Mouse (Mus musculus) embryo, embryonic 11 days (tissue): ENCODE measurements around the gene Agbl2.

Source experiments
- DNase-seq: peaks from one replicate; pipeline ENCODE4 v3.0.0-alpha.2; 2015

Agbl2 gene

GRCm38 (mm10) chr2:90782458-90782857, at the start of gene Agbl2:
Gene Agbl2 (plus strand): TSS chr2:90782727.
- DNase-seq: peak; percentile 74

- no peak for DNase-seq
Measured at GRCm38 (mm10) chr2:90735326-90735725, 47.2 kb upstream of the Agbl2 start.

- DNase-seq: no peak
Measured at GRCm38 (mm10) chr2:90738801-90739200, 43.7 kb upstream of the Agbl2 start.

GRCm38 (mm10) chr2:90739327-90739726, 43.2 kb upstream of the Agbl2 start:
- DNase-seq: no peak

- DNase-seq: no peak
Measured at GRCm38 (mm10) chr2:90739921-90740320, 42.6 kb upstream of the Agbl2 start.

- no peak for DNase-seq
Measured at GRCm38 (mm10) chr2:90744285-90745052, 38.1 kb upstream of the Agbl2 start.

GRCm38 (mm10) chr2:90745053-90745678, 37.4 kb upstream of the Agbl2 start, which contains the start of gene Fnbp4:
Gene Fnbp4 (plus strand): TSS chr2:90745370.
- DNase-seq: peak; percentile 100

- DNase-seq: no peak
Measured at GRCm38 (mm10) chr2:90745740-90746537, 36.6 kb upstream of the Agbl2 start.

GRCm38 (mm10) chr2:90746538-90746865, 36.0 kb upstream of the Agbl2 start:
- DNase-seq: peak; percentile 6

GRCm38 (mm10) chr2:90747131-90747530, 35.4 kb upstream of the Agbl2 start:
- DNase-seq: no peak

- DNase-seq: no peak
Measured at GRCm38 (mm10) chr2:90749676-90750459, 32.7 kb upstream of the Agbl2 start.

GRCm38 (mm10) chr2:90753565-90753964, 29.0 kb upstream of the Agbl2 start:
- DNase-seq: no peak

- no peak for DNase-seq
Measured at GRCm38 (mm10) chr2:90754188-90754587, 28.3 kb upstream of the Agbl2 start.

GRCm38 (mm10) chr2:90765123-90765522, 17.4 kb upstream of the Agbl2 start:
- DNase-seq: no peak

- peak; percentile 11 for DNase-seq
Measured at GRCm38 (mm10) chr2:90781323-90781722, 1.2 kb upstream of the Agbl2 start.

GRCm38 (mm10) chr2:90781938-90782337, 589 bp upstream of the Agbl2 start:
- peak; percentile 7 for DNase-seq

- peak; percentile 63 for DNase-seq
Measured at GRCm38 (mm10) chr2:90782901-90783486, 467 bp downstream of the Agbl2 start.

- no peak for DNase-seq
Measured at GRCm38 (mm10) chr2:90788126-90788525, 5.6 kb downstream of the Agbl2 start.

- DNase-seq: no peak
Measured at GRCm38 (mm10) chr2:90808241-90809126, 26.0 kb downstream of the Agbl2 start.

GRCm38 (mm10) chr2:90810751-90811150, 28.2 kb downstream of the Agbl2 start:
- DNase-seq: no peak

GRCm38 (mm10) chr2:90815266-90815665, 32.7 kb downstream of the Agbl2 start:
- no peak for DNase-seq
